Comparison of ENCODE assay signal across 8 mouse cellular contexts in the genomic region with DNA sequence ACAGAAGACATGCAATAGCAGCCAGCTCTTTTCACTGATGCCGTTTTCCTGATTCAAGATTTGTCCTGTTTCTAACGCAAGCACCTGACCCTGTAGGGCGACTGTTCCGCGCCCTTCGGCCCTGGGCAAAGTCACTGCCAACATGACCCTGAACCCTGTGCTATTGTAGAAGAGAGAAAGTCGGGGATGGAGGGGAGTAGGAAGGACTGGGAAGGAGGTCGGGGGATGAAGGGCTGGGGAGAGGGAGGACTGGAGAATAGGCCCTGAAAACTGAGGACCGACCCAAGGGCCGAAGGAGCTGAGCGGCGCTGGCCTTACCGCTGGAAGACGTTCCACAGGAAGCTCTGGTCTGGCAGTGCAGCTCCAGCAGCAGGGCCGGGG. TPM values are rescaled to one million over a fixed set of nuclear protein-coding genes. Genes with fewer than 3 reads are reported as not detected.
A peak's percentile ranks its signal among the peaks of the same experiment; 100 is the strongest.
DNase-seq lines count a peak whose midpoint lies in the region; ATAC-seq and TF ChIP-seq lines count a peak whose summit lies in the region.

No protein-coding gene starts in this region.

- H3K9me3 ChIP-seq in CH12.LX (replicated peaks; ENCODE audit: low read length) = no peaks in the 10 kb centered on the region
- no peaks in the 10 kb centered on the region for H3K9me3 ChIP-seq in forebrain, embryonic 15.5 days
- H3K9me3 ChIP-seq in liver, embryonic 12.5 days (replicated peaks) = no peaks in the 10 kb centered on the region

- TF ChIP-seq RAD21 in CH12.LX (IDR thresholded peaks at IDR 0.05; ENCODE audit: low read depth, low read length) = no peak

- no peak for TF ChIP-seq POLR2A in CH12.LX (IDR thresholded peaks at IDR 0.05; ENCODE audit: low read depth, low read length)

- no peak for DNase-seq in gastrocnemius, adult 2 months
- no peak for DNase-seq in gastrocnemius, postnatal 10 days
- peak; percentile 7 for DNase-seq in CH12.LX (ENCODE audit: extremely low read depth)
- DNase-seq in retina, embryonic 14.5 days (ENCODE audit: low spot score) = no peak
- no peak for DNase-seq in adrenal gland, adult 8-10 months
- DNase-seq in left cerebral cortex, adult 9 months (ENCODE audit: low spot score in 2 of 2) = no peak

- no peak for ATAC-seq in forebrain, embryonic 15.5 days (replicated peaks)
- peak; percentile 35 for ATAC-seq in liver, embryonic 12.5 days

- no peak for TF ChIP-seq EP300 in CH12.LX (IDR thresholded peaks at IDR 0.05; ENCODE audit: low read length)

- WGBS in forebrain, embryonic 15.5 days = 3% methylated on average over 15 of the region's 15 CpGs
- under 1% methylated on average over 15 of the region's 15 CpGs for WGBS in liver, embryonic 12.5 days (ENCODE audit: insufficient replicate concordance)

- H3K4me3 ChIP-seq in gastrocnemius, adult 2 months = peak overlapping the region; percentile 88
- H3K4me3 ChIP-seq in CH12.LX (replicated peaks in 1 of 3; ENCODE audit: low read depth in 2 of 3, low read length in 2 of 3, poor library complexity in 1 of 3) = peak overlapping the region; percentile 84 to 97 (median 90)
- H3K4me3 ChIP-seq in forebrain, embryonic 15.5 days = peak overlapping the region; percentile 78
- peak overlapping the region; percentile 89 for H3K4me3 ChIP-seq in liver, embryonic 12.5 days

- H3K27me3 ChIP-seq in CH12.LX (replicated peaks) = no peaks in the 10 kb centered on the region
- no peaks in the 10 kb centered on the region for H3K27me3 ChIP-seq in forebrain, embryonic 15.5 days
- no peaks in the 10 kb centered on the region for H3K27me3 ChIP-seq in liver, embryonic 12.5 days (replicated peaks)

- dilution Hi-C loops in CH12.LX (cut with MboI; ENCODE audit: extremely low pct_ligation_motif_present, extremely low pct_unique_long_range_greater_than_20kb, low sequenced_read_pairs) = no loop called here

- intact Hi-C loops in gastrocnemius, adult 2 months (cut with DNase I) = loop anchor here (5.0 kb wide), 1 partner anchor 36 kb away; a partner anchor contains a TSS

- H3K36me3 ChIP-seq in CH12.LX (replicated peaks in 1 of 2; ENCODE audit: control insufficient read depth in 1 of 2, insufficient read depth in 1 of 2, low read length in 1 of 2) = peaks cover 18 to 50% of the 10 kb centered on the region in 2 experiments
- H3K36me3 ChIP-seq in forebrain, embryonic 15.5 days = peaks cover 22% of the 10 kb centered on the region
- peaks cover 46% of the 10 kb centered on the region for H3K36me3 ChIP-seq in liver, embryonic 12.5 days

- peaks cover 0 to 25% of the 10 kb centered on the region in 2 experiments; a peak in 2 of 4 replicates for H3K4me1 ChIP-seq in CH12.LX (ENCODE audit: control insufficient read depth in 1 of 2, insufficient read depth in 2 of 2)
- H3K4me1 ChIP-seq in forebrain, embryonic 15.5 days = peaks cover 16% of the 10 kb centered on the region
- peaks cover 30% of the 10 kb centered on the region for H3K4me1 ChIP-seq in liver, embryonic 12.5 days

- H3K79me2 ChIP-seq in CH12.LX (replicated peaks; ENCODE audit: control insufficient read depth, extremely low read depth, insufficient read depth, poor library complexity, severe bottlenecking) = peaks cover 25% of the 10 kb centered on the region

- no peak for TF ChIP-seq CTCF in gastrocnemius, adult 2 months (IDR thresholded peaks at IDR 0.05)
- TF ChIP-seq CTCF in CH12.LX (conservative IDR thresholded peaks at IDR 0.05 in 1 of 2, IDR thresholded peaks at IDR 0.05 in 1 of 2; ENCODE audit: low read depth in 2 of 2, low read length in 2 of 2) = no peak

- in situ Hi-C loops in CH12.LX (cut with MboI; ENCODE audit: low pct_ligation_motif_present, low pct_unique_long_range_greater_than_20kb, low sequenced_read_pairs) = no loop called here

- peak overlapping the region; percentile 73 for H3K9ac ChIP-seq in CH12.LX (ENCODE audit: insufficient read depth, low read depth)
- peak overlapping the region; percentile 77 for H3K9ac ChIP-seq in forebrain, embryonic 15.5 days (replicated peaks)
- peak overlapping the region; percentile 84 for H3K9ac ChIP-seq in liver, embryonic 12.5 days

- H3K4me2 ChIP-seq in CH12.LX (ENCODE audit: insufficient read depth, low read depth, poor library complexity, severe bottlenecking) = peak overlapping the region; percentile 73
- peak overlapping the region; percentile 66 for H3K4me2 ChIP-seq in forebrain, embryonic 15.5 days (replicated peaks)
- H3K4me2 ChIP-seq in liver, embryonic 12.5 days = peak overlapping the region; percentile 80

- H3K27ac ChIP-seq in gastrocnemius, adult 2 months = peak overlapping the region; percentile 88
- H3K27ac ChIP-seq in CH12.LX (ENCODE audit: insufficient read depth, low read depth) = 0 out of 2 replicates have a peak overlapping the region, but pooled peaks have one; percentile 16
- peak overlapping the region; percentile 63 for H3K27ac ChIP-seq in forebrain, embryonic 15.5 days (replicated peaks)
- peak overlapping the region; percentile 62 for H3K27ac ChIP-seq in liver, embryonic 12.5 days

TF ChIP-seq in CH12.LX, 34 proteins besides CTCF, POLR2A, EP300 and RAD21:
- TF ChIP-seq ETS1 (conservative IDR thresholded peaks at IDR 0.05; ENCODE audit: low read depth, low read length) (no peak), JUND (conservative IDR thresholded peaks at IDR 0.05; ENCODE audit: low read depth, low read length) (no peak)

RNA-seq across cellular contexts. Expression of a gene that starts 0.6 kb away (rescaled TPM):
- 10 to 100 TPM; 18.0 to 18.3 TPM for total RNA-seq in gastrocnemius, adult 2 months (2021)
- total RNA-seq in gastrocnemius, postnatal 10 days (2021) = 10 to 100 TPM; 25.0 to 33.6 TPM
- total RNA-seq in CH12.LX (2012; rRNA removed) (124 and 134 TPM in 2 replicates), CH12.LX (2014; rRNA removed) (213 and 246 TPM in 2 replicates)
- polyA plus RNA-seq in CH12.LX (2012; ENCODE audit: insufficient read length, low read depth) = 136 and 139 TPM in 2 replicates
- 134 and 137 TPM in 2 replicates for polyA plus RNA-seq in forebrain, embryonic 15.5 days (2015; fragmentation: Nextera tagmentation; extraction: Ambion mirVana)
- 83.5 and 90.0 TPM in 2 replicates for polyA plus RNA-seq in liver, embryonic 12.5 days (2016; fragmentation: Nextera tagmentation; extraction: Ambion mirVana)
- total RNA-seq in adrenal gland, adult 8-10 months (2022) = 100 to 1,000 TPM; 143 to 193 (median 171) TPM

RNA-seq across cellular contexts. Expression of a gene that starts 24.6 kb away (rescaled TPM):
- total RNA-seq in gastrocnemius, adult 2 months (2021) = not detected
- total RNA-seq in gastrocnemius, postnatal 10 days (2021) = under 1 TPM; 0.09 to 0.16 TPM
- total RNA-seq in CH12.LX (2012; rRNA removed) (0.84 and 1.0 TPM in 2 replicates), CH12.LX (2014; rRNA removed) (1.0 and 1.2 TPM in 2 replicates)
- polyA plus RNA-seq in CH12.LX (2012; ENCODE audit: insufficient read length, low read depth) = 0.90 and 1.0 TPM in 2 replicates
- 0.87 and 1.3 TPM in 2 replicates for polyA plus RNA-seq in forebrain, embryonic 15.5 days (2015; fragmentation: Nextera tagmentation; extraction: Ambion mirVana)
- 0.12 and 0.48 TPM in 2 replicates for polyA plus RNA-seq in liver, embryonic 12.5 days (2016; fragmentation: Nextera tagmentation; extraction: Ambion mirVana)
- 1 to 10 TPM; 1.5 to 4.3 (median 2.9) TPM for total RNA-seq in adrenal gland, adult 8-10 months (2022)

RNA-seq across cellular contexts. Expression of a gene that starts 33.3 kb away (rescaled TPM):
- total RNA-seq in gastrocnemius, adult 2 months (2021) = 100 to 1,000 TPM; 600 to 778 TPM
- 100 to 1,000 TPM; 416 to 519 TPM for total RNA-seq in gastrocnemius, postnatal 10 days (2021)
- 161 and 165 TPM in 2 replicates for total RNA-seq in CH12.LX (2012; rRNA removed)
- total RNA-seq in CH12.LX (2014; rRNA removed) = 107 and 120 TPM in 2 replicates
- 249 and 255 TPM in 2 replicates for polyA plus RNA-seq in CH12.LX (2012; ENCODE audit: insufficient read length, low read depth)
- 212 and 220 TPM in 2 replicates for polyA plus RNA-seq in forebrain, embryonic 15.5 days (2015; fragmentation: Nextera tagmentation; extraction: Ambion mirVana)
- 192 and 194 TPM in 2 replicates for polyA plus RNA-seq in liver, embryonic 12.5 days (2016; fragmentation: Nextera tagmentation; extraction: Ambion mirVana)
- total RNA-seq in adrenal gland, adult 8-10 months (2022) = 100 to 1,000 TPM; 447 to 687 (median 569) TPM

RNA-seq across cellular contexts. Expression of a gene that starts 33.3 kb away (rescaled TPM):
- total RNA-seq in gastrocnemius, adult 2 months (2021) = 10 to 100 TPM; 51.5 to 61.4 TPM
- total RNA-seq in gastrocnemius, postnatal 10 days (2021) = 10 to 100 TPM; 41.5 to 43.7 TPM
- total RNA-seq in CH12.LX (2012; rRNA removed) = 40.8 and 53.8 TPM in 2 replicates
- 45.3 and 51.8 TPM in 2 replicates for total RNA-seq in CH12.LX (2014; rRNA removed)
- polyA plus RNA-seq in CH12.LX (2012; ENCODE audit: insufficient read length, low read depth) = 57.4 and 57.5 TPM in 2 replicates
- polyA plus RNA-seq in forebrain, embryonic 15.5 days (2015; fragmentation: Nextera tagmentation; extraction: Ambion mirVana) = 47.1 and 47.4 TPM in 2 replicates
- polyA plus RNA-seq in liver, embryonic 12.5 days (2016; fragmentation: Nextera tagmentation; extraction: Ambion mirVana) = 31.4 and 33.8 TPM in 2 replicates
- total RNA-seq in adrenal gland, adult 8-10 months (2022) = 10 to 100 TPM; 52.9 to 66.9 (median 58.7) TPM

RNA-seq across cellular contexts. Expression of a gene that starts 47.0 kb away (rescaled TPM):
- 100 to 1,000 TPM in 1 of 2 experiments, 10 to 100 TPM in 1; 91.6 to 105 TPM for total RNA-seq in gastrocnemius, adult 2 months (2021)
- 10 to 100 TPM; 40.0 to 46.7 TPM for total RNA-seq in gastrocnemius, postnatal 10 days (2021)
- 0.17 TPM in 2 replicates for total RNA-seq in CH12.LX (2012; rRNA removed)
- total RNA-seq in CH12.LX (2014; rRNA removed) = not detected in 2 replicates
- not detected in 2 replicates for polyA plus RNA-seq in CH12.LX (2012; ENCODE audit: insufficient read length, low read depth)
- polyA plus RNA-seq in forebrain, embryonic 15.5 days (2015; fragmentation: Nextera tagmentation; extraction: Ambion mirVana) = not detected in 2 replicates
- not detected in 2 replicates for polyA plus RNA-seq in liver, embryonic 12.5 days (2016; fragmentation: Nextera tagmentation; extraction: Ambion mirVana)
- 1 to 10 TPM in 2 of 4 experiments, under 1 TPM in 2; 0.66 to 1.2 (median 1.1) TPM for total RNA-seq in adrenal gland, adult 8-10 months (2022)

Comparison
In these comparisons a context has a peak if more than half of its experiments do, and no peak if none do; other contexts are left out.
1. H3K27ac ChIP-seq: peak in every context shown above with its lines; median percentile 88 in gastrocnemius, adult 2 months; 63 in forebrain, embryonic 15.5 days; 62 in liver, embryonic 12.5 days; 16 in CH12.LX.